Mouse (Mus musculus) ovary, adult 18-20 months (tissue): Measurements from ENCODE around the gene Lef1.

Experiments
- DNase-seq: peaks from one replicate; pipeline ENCODE4 v3.0.0; 2022; ENCODE audit warnings: low spot score, mixed read lengths

The Lef1 gene

GRCm38 (mm10) chr3:131107301-131108093, 2.8 kb upstream of the Lef1 start:
- no peak for DNase-seq

DNA sequence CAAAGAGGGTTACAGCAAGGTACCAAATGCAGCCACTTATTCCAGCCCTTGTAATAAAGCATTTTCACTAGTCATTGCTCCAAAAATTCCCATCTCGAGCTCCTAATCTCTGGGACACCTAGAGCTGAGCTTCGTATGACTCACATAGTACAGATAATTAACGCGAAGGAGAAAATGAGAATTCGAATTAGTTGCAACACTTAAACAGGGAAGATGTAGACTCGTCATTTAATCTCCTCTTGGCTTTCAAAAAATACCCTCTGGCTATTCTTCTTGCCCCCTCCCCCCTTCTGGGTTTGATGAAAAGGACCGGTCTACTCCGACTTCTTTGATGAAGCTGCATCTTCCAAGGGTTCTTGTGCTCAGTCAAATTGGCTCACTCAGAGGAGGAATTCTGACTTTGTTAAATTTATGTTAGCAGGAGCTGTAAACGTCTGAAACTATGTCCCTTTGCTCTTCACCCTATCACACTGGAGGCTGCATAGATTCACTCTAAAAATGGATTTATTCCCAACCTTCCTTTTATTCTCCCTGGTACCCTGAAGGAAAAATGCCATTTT, 2.1 kb upstream of the Lef1 start:
- no peak for DNase-seq

GRCm38 (mm10) chr3:131109066-131109685, 1.1 kb upstream of the Lef1 start:
- DNase-seq: no peak

DNA sequence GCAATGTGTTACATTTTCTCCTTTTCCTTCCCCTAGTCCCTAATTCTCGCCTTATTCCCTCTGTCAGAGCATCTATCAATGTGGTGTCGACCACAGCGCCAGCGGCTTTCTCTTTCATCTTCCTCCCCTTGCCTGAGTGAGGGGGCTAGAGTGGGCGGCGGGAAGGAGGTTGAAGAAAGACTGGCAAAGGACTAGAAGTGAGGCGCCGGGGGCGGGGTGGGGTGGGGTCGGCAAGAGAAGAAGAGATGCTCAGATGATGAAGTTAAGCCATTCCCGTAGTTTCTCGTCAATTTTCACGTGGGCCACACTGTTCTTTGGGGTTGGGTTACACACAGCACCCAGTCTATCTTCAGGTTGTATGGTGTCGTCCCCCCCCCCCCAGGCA, 593 bp upstream of the Lef1 start:
- no peak for DNase-seq

GRCm38 (mm10) chr3:131111151-131111850, 1.0 kb downstream of the Lef1 start:
- peak; percentile 4 for DNase-seq

DNA sequence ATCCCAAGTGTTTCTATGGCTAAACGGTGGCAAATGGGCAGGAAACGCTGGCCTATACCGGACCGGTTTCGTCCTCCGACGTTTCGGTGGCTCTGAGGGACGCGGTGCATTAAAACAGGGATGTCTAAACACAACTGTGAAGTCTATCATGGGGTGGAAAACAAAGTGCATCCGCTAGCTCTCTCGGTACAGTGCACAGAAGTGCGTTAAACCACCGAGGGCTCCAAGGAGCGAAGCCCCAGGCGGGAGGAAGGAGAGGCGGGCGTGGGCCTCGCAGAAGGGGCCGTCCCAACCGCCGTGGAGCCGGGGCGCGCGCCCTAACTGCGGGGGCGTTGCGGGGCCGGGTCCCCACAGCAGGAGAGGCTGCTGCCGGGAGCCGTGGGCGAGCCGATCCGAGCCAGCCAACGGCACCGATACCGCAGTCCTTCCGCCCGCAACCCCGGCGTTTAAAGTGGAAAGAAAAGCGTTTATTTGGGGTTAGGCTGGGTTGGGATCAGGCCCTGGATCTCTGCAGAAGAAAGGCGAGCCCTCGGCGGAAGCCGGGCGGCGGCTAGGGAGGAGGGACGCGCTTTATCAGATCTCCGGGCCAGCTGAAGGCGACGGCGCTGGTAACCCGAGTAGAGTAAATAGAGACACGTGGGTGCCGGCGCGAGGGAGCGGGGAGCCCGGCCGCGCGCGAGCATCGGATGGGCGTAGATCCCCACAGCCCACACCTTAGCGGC, 1.7 kb downstream of the Lef1 start:
- peak; percentile 6 for DNase-seq

- no peak for DNase-seq
These were observed 2.3 kb downstream of the Lef1 start for GRCm38 (mm10) chr3:131112573-131112955.

DNA sequence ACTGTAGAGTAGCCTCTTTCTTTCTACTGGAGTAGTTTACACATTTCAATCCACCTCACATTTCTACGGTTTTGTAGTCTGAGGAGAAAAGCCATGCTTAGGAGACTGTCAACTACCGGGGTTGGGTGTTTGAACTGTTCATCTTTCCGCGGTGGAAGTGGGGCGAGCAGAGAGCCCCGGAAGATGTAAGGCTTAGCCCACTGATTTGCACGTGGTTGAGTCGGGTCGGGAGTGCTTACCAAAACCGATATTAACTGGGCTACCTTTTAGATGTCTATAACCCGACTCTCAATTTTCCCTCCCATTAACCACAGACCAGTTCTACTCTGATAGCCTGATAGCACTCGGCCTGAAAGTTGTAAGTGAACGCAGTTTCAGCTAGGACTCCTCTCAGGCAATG, 2.8 kb downstream of the Lef1 start:
- no peak for DNase-seq

DNA sequence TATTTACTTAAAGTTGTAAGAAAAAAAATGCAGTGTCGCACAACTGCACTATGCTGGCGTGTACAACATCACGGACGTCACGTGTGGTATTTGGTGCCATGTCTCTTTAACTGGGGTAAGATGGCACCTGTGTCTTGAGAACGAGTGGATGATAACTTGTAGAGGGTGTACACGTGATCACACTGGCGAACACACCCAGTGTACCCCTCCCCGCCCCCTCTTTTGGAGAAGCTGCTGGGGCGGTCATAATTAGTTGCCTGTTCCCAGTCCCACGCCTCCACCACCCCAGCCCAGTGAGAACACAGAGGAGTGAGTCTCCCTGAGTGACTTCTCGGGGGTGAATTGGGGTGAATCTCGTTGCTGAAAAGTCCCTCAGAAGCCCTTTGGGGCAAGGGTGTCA, 5.8 kb downstream of the Lef1 start:
- no peak for DNase-seq

DNA sequence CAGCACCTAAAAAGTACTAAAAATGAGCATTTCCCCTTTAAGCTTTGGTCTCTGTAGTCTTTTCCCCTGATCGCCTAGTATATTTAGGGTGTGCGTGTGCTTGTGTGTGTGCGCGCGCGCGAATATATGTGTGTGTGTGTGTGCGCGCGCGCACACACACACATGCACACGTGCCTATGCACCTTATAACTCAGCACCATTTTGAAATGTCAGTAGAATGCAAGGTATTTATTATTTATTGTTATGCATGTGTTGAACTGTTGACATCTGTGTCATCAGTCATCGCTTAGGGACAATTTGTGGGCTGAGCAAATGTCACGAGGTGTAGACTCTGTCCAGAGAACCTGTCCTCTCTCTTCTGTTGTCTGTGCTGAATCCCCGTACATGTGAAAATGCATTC, 7.1 kb downstream of the Lef1 start:
- no peak for DNase-seq

GRCm38 (mm10) chr3:131117883-131118282, 7.6 kb downstream of the Lef1 start:
- no peak for DNase-seq

GRCm38 (mm10) chr3:131119435-131119834, 9.2 kb downstream of the Lef1 start:
- DNase-seq: no peak

DNA sequence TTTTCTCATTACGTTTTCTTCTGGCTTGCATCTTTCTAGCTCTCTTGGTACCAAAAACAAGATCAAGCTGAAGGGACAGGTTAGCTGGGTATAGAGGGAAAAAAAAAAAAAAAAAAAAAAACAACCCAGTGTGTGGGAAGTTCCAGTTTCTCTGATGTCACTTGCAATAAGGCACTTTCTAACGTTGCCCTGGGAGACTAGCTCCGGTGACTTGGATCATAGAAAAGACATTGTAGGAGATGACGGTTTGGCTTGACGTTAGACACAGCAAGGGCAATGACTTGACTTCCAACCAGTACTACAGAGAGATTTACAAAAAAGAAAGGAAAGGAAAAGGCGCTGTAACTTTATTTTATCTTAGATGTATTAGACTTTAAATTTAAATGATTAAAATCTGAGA, 13.2 kb downstream of the Lef1 start:
- DNase-seq: no peak

GRCm38 (mm10) chr3:131125873-131126272, 15.6 kb downstream of the Lef1 start:
- DNase-seq: no peak

- DNase-seq: no peak
These were observed 16.2 kb downstream of the Lef1 start for GRCm38 (mm10) chr3:131126438-131126837.

GRCm38 (mm10) chr3:131134003-131134402, 23.7 kb downstream of the Lef1 start:
- DNase-seq: no peak

DNA sequence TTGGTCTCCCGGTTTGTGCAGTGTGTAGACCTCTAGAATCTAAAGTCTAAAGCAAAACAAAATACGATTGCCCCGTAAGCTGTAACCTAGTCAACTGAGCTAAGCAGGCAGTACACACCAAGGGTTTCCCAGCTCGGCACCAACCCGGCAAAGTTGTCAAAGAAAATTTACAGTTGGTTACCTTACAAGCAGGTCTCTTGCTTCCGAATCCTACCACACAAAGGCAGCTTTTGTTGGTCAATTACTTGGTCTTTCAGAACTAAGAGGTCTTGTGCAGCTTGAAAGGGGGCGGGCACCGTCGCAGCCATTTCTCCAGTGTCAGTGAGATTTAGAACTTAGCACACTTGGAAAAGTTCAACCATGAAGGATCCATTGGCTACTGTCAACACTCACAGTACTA, 25.2 kb downstream of the Lef1 start:
- no peak for DNase-seq

DNA sequence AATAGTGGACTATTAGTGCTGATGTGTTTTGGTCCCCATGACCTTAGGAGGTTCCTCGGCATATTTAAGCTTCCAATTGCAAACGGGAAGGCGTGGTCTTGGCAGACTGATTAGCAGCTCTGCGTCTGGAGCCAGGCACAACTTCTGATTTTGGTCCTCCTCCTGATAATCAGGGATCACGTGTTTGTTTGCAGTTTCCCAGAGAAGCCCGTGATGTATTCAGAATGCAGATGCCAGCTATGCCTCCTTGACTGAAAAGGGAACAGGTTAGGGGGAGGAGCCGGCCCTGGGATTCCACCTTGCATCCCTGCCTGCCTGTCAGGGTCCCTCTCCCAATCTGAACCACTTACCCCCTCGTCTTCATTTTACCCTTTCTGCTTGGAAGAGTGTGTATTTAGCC, 26.2 kb downstream of the Lef1 start:
- no peak for DNase-seq

DNA sequence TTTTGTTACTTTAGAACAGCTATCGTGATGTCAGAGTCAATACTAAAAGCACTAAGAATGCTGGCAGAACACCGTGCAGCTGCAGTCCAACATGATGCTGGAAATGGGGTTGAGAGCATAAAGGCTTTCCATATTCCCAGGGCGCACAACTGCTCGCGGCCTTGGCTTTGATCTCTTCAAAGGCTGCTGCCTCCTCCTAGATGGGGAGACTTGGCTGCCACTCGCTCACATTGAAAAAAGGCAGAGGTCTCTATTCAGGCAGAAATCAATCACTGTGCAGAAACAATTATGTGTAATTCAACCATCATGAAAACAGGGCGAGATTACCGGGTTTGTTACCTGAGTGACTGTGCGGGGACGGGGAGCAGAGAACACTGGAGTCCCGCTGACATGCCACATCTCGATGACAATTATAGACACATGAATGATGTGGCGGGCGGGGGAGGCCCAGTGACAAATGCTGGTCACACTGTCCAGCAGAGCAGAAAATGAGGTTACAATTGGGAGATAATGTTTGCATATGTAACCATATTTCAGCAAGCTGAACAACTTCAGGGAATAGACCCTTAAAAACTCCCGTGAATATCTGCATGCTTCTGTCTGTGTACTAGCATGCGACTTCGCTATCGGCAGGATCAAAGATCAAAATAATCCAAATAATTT, 27.0 kb downstream of the Lef1 start:
- DNase-seq: no peak

DNA sequence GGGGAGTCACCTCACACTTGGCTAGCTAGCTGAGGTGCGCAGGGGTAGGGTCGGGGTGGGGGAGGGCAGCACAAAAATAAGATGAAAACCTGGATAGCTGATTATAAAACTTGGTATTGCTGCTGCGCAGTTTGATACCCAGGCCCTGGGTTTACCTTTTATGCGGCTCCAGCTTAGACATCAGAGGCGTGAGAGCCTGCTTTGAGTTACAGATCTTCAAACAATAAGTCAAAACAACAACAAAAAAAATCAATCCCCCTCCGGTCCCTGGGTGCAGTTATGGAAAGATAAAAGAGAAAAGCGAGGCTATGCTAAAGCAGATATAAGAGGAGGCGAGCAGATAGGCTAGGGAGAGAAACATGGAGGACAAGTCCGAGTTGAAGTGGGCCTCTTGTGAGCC, 28.0 kb downstream of the Lef1 start:
- DNase-seq: no peak

DNA sequence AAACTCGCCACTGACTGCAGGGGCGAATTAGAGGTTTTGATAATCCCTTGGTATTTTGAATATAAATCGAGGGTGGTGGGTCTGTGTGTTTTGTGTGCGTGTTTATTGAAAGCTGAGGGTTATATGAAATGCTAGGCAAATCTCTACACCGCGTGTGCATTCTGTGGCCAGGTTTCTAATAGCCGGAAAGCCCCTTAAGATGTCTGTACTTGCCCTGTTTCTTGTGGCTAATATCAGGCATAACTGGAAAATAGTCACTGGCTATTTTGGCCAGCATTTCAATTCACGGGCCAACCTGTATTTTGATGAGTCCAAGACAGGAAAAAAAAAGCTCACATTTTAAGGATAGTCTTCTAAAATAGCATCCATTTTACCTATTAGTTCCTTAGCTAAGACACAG, 28.5 kb downstream of the Lef1 start:
- no peak for DNase-seq
